Mouse (Mus musculus) CH12F3 (cell line): ENCODE measurements at regions not wholly inside any gene's neighbourhood (a gene's known extent, or its start where the extent isn't known, plus 50 kb on each side); places are given as distances from the start of the nearest gene placed in this dataset.

Experiments
- in situ Hi-C: fragments of 300-500 bp; cut with MboI; formaldehyde crosslinking; loops from 2 replicates; pipeline ENCODE4 v1.14.3; 2020; ENCODE audit warnings: low sequenced_read_pairs

DNA sequence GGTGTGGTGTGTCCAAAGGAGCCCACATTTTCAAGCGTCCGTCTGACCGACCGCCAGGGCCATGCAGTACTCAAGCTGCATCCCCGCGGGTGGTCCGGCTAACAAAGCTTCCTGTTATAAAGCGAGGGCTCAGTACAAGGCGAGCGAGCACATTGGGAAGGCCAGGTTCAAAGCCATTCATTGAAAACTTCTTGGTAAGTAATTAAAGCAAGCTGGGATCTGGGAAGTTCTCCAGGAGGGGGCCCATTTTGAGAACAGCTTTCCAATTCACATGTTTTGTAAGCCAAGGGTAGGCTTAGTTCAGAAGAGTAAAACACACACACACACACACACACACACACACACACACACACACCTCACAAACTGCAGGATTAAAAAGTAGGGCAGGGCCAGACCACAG, 57.3 kb upstream of the Prep start:
- in situ Hi-C loops: loop anchor here (10.0 kb wide), 1 partner anchor 555 kb away; no protein-coding TSS in a partner anchor

DNA sequence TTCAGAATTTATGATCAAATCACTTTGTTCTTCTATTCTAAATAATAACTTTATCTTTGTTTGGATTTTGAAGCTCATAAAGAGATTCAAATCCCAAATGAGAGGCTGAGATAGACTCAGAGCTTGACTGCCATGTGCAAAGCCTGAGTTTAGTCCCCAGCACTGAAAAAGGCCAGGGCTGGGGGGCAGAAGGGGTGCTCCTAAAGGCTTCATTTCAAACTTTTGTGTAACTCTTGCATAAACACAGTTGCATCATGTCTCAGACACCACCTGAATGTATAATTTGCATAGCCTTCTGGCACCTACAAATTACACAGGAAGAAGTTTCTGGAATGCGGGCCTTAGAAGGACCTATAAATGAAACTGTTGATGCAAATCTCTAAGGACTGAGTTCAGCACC, 57.8 kb upstream of the Prep start:
- in situ Hi-C loops: loop anchor here (10.0 kb wide), 1 partner anchor 554 kb away; no protein-coding TSS in a partner anchor

GRCm38 (mm10) chr10:45004037-45004653, 62.9 kb upstream of the Prep start:
- in situ Hi-C loops: loop anchor here (10.0 kb wide), 1 partner anchor 549 kb away; no protein-coding TSS in a partner anchor

DNA sequence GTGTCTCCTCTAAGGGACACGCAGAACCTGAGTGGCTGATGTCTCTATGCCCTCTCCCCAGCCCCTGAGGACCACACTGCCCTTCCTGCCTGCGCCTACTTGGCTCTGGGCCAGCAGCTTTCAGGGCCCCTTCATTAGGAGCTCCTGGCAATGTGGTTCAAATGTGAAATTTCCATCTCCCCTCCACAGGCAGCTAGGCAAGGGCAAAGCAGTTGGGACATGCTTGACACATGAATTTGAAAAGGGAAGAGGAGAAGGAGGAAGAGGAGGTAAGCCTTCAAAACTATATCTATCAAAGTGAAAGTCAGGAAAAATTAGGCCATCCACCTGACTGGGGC, 63.7 kb upstream of the Prep start:
- in situ Hi-C loops: loop anchor here (10.0 kb wide), 1 partner anchor 549 kb away; no protein-coding TSS in a partner anchor

GRCm38 (mm10) chr10:45002637-45003343, 64.2 kb upstream of the Prep start:
- in situ Hi-C loops: loop anchor here (10.0 kb wide), 1 partner anchor 548 kb away; no protein-coding TSS in a partner anchor

DNA sequence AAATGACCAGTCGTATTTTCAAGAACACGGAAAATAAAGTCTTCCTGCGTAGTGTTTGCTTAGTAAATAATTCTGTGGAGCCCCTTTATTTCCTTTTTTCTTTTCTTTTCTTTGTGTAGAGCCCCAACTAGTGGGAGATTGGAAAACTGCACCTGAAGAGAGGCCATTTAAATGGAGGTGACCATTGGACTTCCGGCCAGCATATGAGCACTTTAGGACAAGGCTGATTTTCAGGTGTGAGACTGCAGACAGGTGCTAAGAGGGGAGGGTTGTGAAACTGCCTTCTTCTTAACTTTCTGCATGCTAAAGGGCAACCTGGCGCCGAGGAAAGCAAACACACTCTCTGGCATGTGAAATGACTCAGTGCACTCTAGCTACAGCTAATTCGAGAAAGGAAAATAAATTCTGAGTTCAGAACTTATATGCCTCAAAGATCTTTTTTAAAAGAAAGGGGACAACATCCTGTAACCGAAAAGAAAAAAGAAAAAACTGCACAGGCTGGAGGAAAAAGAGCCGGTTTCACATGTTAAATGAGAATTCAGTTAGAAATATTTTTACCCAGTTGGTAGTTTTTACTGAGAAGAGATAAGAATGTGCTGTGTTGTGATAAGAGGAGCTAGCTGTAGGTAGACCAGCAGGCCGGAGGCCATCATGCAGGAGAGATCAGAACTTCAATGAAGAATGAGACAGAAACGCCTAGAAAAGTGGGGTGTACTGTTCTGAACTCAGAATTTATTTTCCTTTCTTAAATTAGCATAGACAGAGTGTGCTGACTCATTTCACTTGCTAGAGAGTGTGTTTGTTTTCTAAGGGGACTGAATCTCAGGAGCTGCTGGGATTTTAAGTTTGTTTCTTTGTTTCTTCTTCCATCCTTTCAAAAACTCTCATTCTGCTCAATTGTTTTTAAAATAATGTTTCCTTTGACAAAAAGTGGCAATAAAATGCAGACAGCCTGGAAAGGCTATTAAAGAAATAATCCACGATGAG, 65.8 kb upstream of the Prep start:
- in situ Hi-C loops: loop anchor here (10.0 kb wide), 1 partner anchor 546 kb away; no protein-coding TSS in a partner anchor

GRCm38 (mm10) chr10:45000027-45000840, 66.8 kb upstream of the Prep start:
- in situ Hi-C loops: loop anchor here (10.0 kb wide), 1 partner anchor 545 kb away; no protein-coding TSS in a partner anchor

- in situ Hi-C loops: no loop called here
Measured at GRCm38 (mm10) chr10:44997906-44998289, 69.1 kb upstream of the Prep start.

DNA sequence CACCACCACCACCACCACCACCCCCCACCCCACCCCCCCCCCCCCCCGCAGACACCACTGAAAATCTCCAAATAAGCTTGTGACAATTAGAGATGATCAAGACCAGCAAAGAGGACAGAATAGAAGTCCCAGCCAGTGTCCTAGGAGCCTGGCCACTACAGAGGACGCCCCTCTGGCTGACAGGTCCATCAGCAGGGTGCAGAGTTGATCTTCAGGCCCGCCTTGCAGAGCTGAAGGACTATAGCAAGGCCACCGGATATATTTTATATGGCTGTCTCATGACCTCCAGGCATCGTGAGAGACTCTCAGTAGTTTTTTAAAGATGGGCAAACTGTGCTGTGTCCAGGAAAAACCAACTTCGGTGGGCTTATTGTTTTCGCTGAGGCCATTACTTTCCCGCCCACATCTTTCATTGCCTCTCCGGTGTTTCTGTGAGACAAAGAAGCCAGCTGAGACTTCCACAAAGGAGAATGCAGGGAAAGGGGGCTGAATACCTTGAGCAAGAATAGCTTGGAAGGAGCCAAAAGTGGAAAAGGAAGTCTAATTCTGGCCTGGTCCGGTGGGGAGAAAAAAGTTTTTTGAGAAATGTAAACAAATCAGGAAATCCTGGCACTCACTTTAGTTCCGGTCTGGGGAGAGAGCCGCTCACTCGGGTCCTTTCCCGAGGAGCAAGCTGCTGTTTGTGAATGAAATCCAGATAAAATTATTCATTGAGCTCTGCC, 69.7 kb upstream of the Prep start:
- in situ Hi-C loops: no loop called here

GRCm38 (mm10) chr10:44995756-44996155, 71.2 kb upstream of the Prep start:
- in situ Hi-C loops: no loop called here

DNA sequence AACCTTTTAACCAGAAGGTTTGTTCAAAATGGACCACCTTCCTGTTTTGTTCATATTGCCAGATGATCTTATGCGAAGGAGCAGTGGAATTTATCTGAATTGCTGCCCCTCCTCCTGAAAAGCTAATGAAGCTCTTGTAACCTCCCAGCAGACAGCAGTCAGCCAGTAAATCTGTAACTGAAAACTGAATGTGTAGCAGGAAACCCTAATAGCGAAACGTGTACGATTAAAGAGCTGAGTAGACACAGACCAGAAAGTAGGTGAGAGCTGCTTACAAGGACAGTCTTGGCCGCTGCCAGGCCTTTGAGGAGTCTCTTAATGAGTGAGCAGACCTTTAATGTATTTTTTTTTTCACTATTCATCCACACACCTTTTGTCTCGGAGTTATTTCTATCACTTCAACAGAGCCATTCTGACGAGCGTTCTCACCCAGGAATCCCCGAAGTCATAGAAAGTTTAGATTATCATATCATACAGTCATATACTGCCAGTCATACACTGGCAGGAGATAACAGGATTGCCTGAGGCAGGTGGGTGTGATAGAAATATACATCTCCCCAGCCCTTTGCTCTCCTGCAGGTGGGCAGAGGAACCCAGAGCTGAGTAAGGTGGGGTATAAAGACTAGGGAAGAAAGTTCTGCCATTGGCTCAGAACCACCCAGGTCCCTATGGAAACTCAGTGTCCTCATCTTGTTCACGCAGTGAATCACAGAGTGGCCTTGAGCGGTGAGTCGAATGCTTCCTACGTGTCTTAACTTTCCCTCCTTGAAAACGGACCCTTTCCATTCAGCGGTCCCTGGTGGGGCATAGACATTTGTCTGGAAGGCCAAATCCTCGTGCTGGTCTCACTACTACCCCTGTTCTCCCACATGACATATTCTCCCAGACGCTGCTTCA, 72.4 kb upstream of the Prep start:
- in situ Hi-C loops: no loop called here

- in situ Hi-C loops: no loop called here
Measured at GRCm38 (mm10) chr10:44993470-44994260, 73.3 kb upstream of the Prep start.

GRCm38 (mm10) chr10:44989539-44989938, 77.5 kb upstream of the Prep start:
- in situ Hi-C loops: no loop called here

DNA sequence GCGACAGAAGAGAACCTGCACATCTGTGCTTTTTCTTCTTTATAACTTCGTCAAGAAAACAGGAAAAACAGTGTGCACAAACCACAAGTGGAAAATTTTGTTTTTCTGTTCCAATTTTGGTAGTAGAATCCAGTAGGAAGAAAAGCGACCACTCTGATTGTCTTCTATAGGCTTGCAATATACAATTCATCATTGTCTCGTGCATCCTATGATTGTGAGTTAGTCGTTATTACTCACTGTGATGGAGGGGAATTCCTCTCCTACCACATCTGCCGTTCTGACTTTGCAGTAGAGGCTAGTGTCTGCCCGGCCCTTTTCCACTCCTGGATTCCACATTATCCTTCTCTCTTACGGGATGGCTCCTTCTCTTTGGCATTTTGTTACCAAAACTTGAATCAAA, 78.2 kb upstream of the Prep start:
- in situ Hi-C loops: no loop called here

GRCm38 (mm10) chr10:44987615-44988014, 79.4 kb upstream of the Prep start:
- in situ Hi-C loops: no loop called here

- in situ Hi-C loops: no loop called here
Measured at GRCm38 (mm10) chr10:44981913-44982312, 85.1 kb upstream of the Prep start.

GRCm38 (mm10) chr10:44976815-44977214, 90.2 kb upstream of the Prep start:
- in situ Hi-C loops: no loop called here

- in situ Hi-C loops: no loop called here
Measured at GRCm38 (mm10) chr10:44971911-44972310, 95.1 kb upstream of the Prep start.
